Mouse (Mus musculus): ENCODE measurements around the gene Kxd1.

Kxd1 gene

DNA sequence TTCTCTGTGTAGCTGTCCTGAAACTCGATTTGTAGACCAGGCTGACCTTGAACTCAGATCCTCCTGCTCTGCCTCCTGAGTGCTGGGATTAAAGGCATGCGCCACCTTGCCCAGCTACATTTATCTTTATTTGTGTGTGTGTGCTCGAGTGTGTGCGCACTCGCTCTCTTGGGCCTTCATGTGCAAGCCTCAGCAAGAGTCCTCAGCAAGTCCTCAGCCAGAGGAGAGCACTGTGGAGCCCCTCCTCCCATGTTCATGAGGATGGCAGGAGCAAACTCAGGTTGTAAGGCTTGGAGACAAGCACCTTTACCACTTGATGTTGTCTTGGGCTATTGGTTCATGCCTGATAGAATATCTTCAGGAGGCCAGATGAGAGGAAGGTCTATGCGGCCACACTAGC lies 20.0 kb upstream of the Kxd1 start:
- DNase-seq (ENCODE audit: low read depth, low spot score), result no peak

GRCm38 (mm10) chr8:70546412-70546811 lies 18.7 kb upstream of the Kxd1 start:
- no peak for DNase-seq (ENCODE audit: low read depth, low spot score)

DNA sequence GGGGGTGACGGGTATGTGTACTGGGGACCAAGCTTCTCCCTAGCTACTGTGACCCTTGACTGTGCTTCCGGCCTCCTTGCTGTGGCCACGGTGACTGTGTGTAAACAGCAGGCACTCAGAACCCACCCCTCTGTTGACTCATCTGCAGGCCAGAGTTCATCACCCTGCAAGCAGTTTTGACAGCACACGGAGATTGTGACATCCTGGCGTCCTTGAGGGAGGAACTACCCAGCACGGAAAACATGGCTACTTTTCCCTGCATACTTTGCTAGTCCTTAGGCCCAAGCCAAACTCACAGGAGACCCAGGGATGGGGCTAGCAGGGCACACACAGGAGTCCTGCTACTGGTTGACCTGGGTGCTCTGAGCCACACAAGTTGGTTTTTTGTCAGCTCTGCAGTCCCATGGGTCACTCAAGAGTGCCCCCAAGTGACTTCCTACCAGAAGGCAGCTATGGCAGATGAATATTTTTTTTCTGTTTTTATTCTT lies 16.5 kb upstream of the Kxd1 start:
- no peak for DNase-seq (ENCODE audit: low read depth, low spot score)

GRCm38 (mm10) chr8:70541081-70541480 lies 13.3 kb upstream of the Kxd1 start:
- no peak for DNase-seq (ENCODE audit: low read depth, low spot score)

- no peak for DNase-seq (ENCODE audit: low read depth, low spot score)
Observed at GRCm38 (mm10) chr8:70540507-70541071, 12.8 kb upstream of the Kxd1 start.

- DNase-seq (ENCODE audit: low read depth, low spot score), result no peak
Observed at GRCm38 (mm10) chr8:70540013-70540506, 12.3 kb upstream of the Kxd1 start.

- peak; percentile 100 for DNase-seq (ENCODE audit: low read depth, low spot score)
Observed at GRCm38 (mm10) chr8:70539077-70539813, 11.5 kb upstream of the Kxd1 start, which contains the start of gene Ell. Ell (plus strand) TSS chr8:70539457.

GRCm38 (mm10) chr8:70538633-70539076 lies 10.9 kb upstream of the Kxd1 start:
- DNase-seq (ENCODE audit: low read depth, low spot score), result peak; percentile 99

DNA sequence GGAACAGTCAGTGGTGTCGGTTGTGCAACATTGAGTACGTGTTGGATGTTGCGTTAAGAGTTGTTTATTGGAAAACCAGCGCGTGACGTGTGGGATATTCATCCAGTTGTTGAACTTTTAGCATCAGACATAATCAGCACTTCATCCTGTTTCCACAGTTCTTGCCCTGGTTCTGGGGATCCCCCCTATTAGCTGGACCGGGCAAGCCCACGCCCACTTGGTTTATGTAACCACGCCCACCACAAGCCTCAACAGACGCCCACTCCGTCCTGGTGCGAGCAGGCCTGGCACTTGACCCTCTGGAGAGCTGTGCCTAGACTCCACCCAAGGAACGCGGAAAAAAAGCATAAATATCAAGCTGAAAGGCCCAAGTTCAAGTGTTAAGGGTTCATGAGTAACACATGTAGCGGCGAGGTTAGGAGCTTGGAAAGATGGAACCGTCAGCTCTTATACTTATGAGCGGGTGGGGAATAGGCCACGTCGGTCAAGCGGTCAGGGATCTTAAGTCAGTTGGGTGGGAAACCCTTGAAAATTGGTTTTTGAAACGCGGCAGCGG lies 10.3 kb upstream of the Kxd1 start:
- no peak for DNase-seq (ENCODE audit: low read depth, low spot score)

GRCm38 (mm10) chr8:70535701-70536100 lies 7.9 kb upstream of the Kxd1 start:
- DNase-seq (ENCODE audit: low read depth, low spot score), result no peak

DNA sequence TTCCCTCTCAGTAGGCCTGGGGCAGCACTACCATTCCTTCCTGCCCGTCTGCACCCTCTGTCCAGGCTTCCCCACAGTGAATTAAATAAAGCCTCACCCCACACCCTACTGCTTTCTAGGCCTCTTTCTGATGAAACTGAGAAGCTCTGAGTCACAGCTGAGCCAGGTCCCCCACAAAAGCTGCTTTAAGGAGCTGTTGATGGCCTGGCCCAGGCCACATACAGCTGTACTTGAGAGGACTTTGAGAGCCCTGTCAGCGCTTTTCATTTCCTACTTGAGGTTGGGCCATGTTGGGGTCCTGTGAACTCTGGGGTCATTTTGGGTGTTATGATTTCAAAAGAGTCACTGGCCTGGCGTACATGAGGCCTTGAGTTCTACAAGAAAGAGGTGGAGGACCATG lies 7.5 kb upstream of the Kxd1 start:
- DNase-seq (ENCODE audit: low read depth, low spot score), result no peak

- no peak for DNase-seq (ENCODE audit: low read depth, low spot score)
Observed at GRCm38 (mm10) chr8:70534281-70534680, 6.5 kb upstream of the Kxd1 start.

- DNase-seq (ENCODE audit: low read depth, low spot score), result no peak
Observed at GRCm38 (mm10) chr8:70530314-70530713, 2.6 kb upstream of the Kxd1 start.

DNA sequence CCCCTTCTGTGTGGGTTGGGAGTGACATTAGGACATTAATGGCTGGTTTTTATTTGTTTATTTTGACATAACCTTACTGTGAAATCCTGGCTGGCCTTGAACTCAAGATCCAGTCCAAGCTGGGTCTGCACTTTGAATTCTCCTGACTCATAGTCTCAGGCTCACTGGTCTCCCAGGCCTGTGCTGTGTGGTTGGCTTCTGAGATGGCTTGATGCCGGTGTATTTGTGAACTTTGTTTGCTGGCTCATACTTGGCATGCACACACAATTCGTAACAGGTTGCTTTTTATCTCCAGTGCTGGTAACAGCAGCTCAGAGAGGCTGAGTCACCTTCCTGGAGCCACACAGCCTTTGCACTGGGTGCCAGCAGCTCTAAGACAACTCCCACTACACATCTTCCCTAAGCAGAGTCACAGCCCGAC lies 2.0 kb upstream of the Kxd1 start:
- no peak for DNase-seq (ENCODE audit: low read depth, low spot score)

- DNase-seq (ENCODE audit: low read depth, low spot score), result no peak
Observed at GRCm38 (mm10) chr8:70529299-70529698, 1.5 kb upstream of the Kxd1 start.

DNA sequence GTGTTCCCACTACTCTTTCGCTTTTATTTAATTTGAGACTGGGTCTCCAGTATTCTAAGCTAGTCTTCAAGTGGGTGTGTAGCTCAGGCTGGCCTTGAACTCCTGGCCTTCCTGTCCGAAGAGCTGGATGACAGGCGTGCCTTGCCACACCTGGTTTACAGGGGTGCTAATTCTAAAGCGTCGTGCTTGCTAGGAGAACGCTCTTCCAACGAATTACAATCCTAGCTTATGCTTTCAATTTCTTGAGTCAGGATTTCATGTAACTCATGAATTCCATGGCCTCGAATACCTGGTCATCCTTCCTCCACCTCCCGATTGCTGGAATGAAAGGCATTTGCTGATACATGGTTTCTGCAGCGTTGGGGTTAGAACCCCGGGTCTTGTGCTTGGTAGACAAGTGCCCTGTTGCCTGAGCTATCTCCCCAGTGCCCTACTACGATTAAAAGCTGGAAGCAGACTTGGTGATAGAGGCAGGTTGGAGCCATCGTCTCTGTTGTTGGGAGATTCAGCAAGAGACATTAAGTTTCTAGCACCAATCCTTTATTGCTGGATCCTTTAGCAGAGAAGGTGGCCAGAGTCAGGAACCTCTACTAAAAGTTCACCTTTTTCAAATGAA lies 534 bp upstream of the Kxd1 start:
- DNase-seq (ENCODE audit: low read depth, low spot score), result no peak

- DNase-seq (ENCODE audit: low read depth, low spot score), result no peak
Observed at GRCm38 (mm10) chr8:70527111-70527511, 645 bp downstream of the Kxd1 start.

- peak; percentile 99 for DNase-seq (ENCODE audit: low read depth, low spot score)
Observed at GRCm38 (mm10) chr8:70522592-70523403, 5.0 kb downstream of the Kxd1 start.

DNA sequence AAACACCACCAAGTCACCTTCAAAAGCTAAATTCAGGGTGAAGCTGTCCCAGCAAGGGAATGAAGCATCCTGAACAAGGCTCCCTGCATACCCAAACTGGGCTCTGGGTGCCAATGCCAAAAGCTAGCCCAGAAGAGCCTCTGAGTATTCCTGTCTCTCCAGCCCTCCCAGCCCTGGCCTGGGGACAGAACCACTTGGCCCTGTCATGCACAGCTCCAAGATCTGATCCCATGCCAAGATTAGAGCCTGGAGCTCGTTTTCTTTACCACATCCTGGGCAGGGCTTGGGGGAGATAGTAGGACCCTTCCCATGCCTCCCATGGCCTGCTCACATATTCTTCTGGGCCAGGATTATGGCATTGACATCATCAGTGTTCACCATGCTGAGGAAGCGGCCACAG lies 8.2 kb downstream of the Kxd1 start:
- no peak for DNase-seq (ENCODE audit: low read depth, low spot score)

DNA sequence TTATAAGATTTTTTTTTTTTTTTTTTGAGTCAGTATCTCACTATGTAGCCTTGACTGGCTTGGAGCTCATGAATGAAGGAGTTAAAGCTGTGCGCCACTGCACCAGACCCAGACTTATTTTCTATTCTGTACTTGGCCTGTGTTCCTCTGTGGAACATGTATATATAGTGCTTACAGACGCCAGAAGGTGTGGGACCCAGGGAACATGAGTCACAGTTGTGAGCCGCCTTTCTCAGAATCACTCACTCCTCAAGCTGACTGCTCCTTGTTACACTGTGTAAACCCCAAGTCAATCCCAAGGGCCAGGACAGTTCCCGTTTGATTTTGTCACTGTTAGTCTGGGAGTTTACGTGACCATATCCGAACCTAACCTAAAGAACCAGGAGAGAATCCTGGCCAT lies 8.7 kb downstream of the Kxd1 start:
- no peak for DNase-seq (ENCODE audit: low read depth, low spot score)

- DNase-seq (ENCODE audit: low read depth, low spot score), result no peak
Observed at GRCm38 (mm10) chr8:70517940-70518643, 9.7 kb downstream of the Kxd1 start.
